Mouse (Mus musculus) liver, embryonic 14.5 days (tissue): ENCODE results near the gene Cyp11a1. TPM values are rescaled to one million over a fixed set of nuclear protein-coding genes. Genes with fewer than 3 reads are reported as not detected.

ENCODE experiments used
- ATAC-seq: fragments of 200-750 bp; cut with Nextera tagmentation; 2 replicates; pipeline ENCODE4 v1.8.0; 2017; ENCODE audit warnings: moderate number of reproducible peaks, mild to moderate bottlenecking, moderate library complexity; ENCODE audit not compliant: insufficient read depth
- DNase-seq, 3 experiments: peaks; one replicate each; pipeline ENCODE4 v3.0.0-alpha.2; 2012 to 2013; ENCODE audit warnings: low read depth in 3 of 3, low spot score in 3 of 3
- H3K27ac ChIP-seq: fragments of 300-500 bp; sonication (generic); 2 replicates; pipeline ENCODE4 v1.5.1; 2014; ENCODE audit warnings: moderate library complexity, mild to moderate bottlenecking, control low read depth, inconsistent platforms
- H3K27me3 ChIP-seq: fragments of 300-500 bp; sonication (generic); 2 replicates; pipeline ENCODE4 v1.6.1; 2014; ENCODE audit warnings: mild to moderate bottlenecking, low read length, moderate library complexity; ENCODE audit not compliant: control insufficient read depth, insufficient read depth
- H3K36me3 ChIP-seq: fragments of 300-500 bp; sonication (generic); replicated peaks from 2 replicates; pipeline ENCODE4 v1.6.1; 2014; ENCODE audit warnings: low read depth; ENCODE audit not compliant: control insufficient read depth, insufficient read depth
- H3K4me1 ChIP-seq, 2 experiments: fragments of 200-500 bp in 1 of 2; fragments of 300-500 bp in 1 of 2; sonication (generic) in 1 of 2; replicated peaks; 2 replicates each; pipeline ENCODE4 v1.6.1; 2012 to 2014; ENCODE audit warnings: antibody characterized with exemption in 1 of 2, inconsistent platforms in 1 of 2, low read length in 1 of 2; ENCODE audit not compliant: control insufficient read depth in 2 of 2, insufficient read depth in 2 of 2
- H3K4me2 ChIP-seq: fragments of 300-500 bp; sonication (generic); 2 replicates; pipeline ENCODE4 v1.6.1; 2014; ENCODE audit warnings: low read depth, mild to moderate bottlenecking, control low read depth, moderate library complexity
- H3K4me3 ChIP-seq, 2 experiments: fragments of 200-500 bp in 1 of 2; fragments of 300-500 bp in 1 of 2; sonication (generic) in 1 of 2; 2 replicates each; pipeline ENCODE4 v1.5.1; 2012 to 2014; ENCODE audit warnings: low read depth in 2 of 2, low read length in 2 of 2, mild to moderate bottlenecking in 2 of 2, control low read depth in 1 of 2, inconsistent platforms in 1 of 2, moderate library complexity in 1 of 2; ENCODE audit not compliant: insufficient read depth in 1 of 2
- H3K9ac ChIP-seq: fragments of 300-500 bp; sonication (generic); replicated peaks from 2 replicates; pipeline ENCODE4 v1.6.1; 2014; ENCODE audit warnings: mild to moderate bottlenecking, control low read depth, moderate library complexity
- H3K9me3 ChIP-seq: fragments of 300-500 bp; sonication (generic); 2 replicates; pipeline ENCODE4 v1.6.1; 2016; ENCODE audit warnings: low read length, mixed read lengths; ENCODE audit not compliant: control insufficient read depth
- CTCF ChIP-seq: IDR thresholded peaks from 2 replicates; pipeline ENCODE4 v1.5.1; 2016; ENCODE audit warnings: antibody characterized with exemption, low read depth, control low read depth
- EP300 ChIP-seq: IDR thresholded peaks from 2 replicates; pipeline ENCODE4 v1.6.1; 2016; ENCODE audit warnings: antibody characterized with exemption, low read depth
- WGBS: fragments of 180-500 bp; shearing (Covaris S2); extraction: QIAGEN DNeasy Blood & Tissue Kit; methylation state at CpG from one replicate; pipeline ENCODE4 v1.1.7; 2014; ENCODE audit not compliant: insufficient replicate concordance; 5-methylcytosine and 5-hydroxymethylcytosine counted together
- polyA plus RNA-seq, 2 experiments: library from polyadenylated mRNA; depleted of rRNA in 1 of 2; stranded (reverse) in 1 of 2; unstranded in 1 of 2; fragments of >200 nt; fragmentation: Nextera tagmentation in 1 of 2; extraction: Ambion mirVana in 1 of 2; gene quantifications; 2 replicates each; pipeline versions ENCODE4 v1.2.1 to v1.2.3; 2012 to 2014

Gene Cyp11a1
- polyA plus RNA-seq, 2 experiments: 0.37 to 0.55 TPM

DNA sequence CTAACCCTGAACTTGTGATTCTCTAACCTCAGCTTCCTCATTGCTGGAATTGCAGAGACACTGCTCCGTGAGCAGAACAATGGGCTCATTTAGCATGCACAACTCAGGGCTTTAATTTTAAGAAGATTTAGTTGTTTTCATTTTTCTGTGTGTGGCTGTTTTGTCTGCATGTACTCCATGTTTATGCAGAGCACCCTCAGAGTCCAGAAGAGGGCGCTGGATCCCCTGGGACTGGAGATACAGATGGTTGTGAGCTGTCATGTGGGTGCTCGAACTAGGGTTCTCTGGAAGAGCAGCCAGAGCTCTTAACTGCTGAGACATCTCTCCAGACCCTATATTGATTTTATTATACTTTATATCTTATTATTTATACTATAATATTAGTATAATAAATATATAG lies 3.4 kb downstream of the Cyp11a1 start:
- Histone ChIP-seq H3K27me3 (no peaks in the 10 kb centered on the region), H3K9me3 (no peaks in the 10 kb centered on the region), H3K27ac (no peak overlapping the region), H3K9ac (no peak overlapping the region), H3K4me3 (no peak overlapping the region), H3K4me1 (no peaks in the 10 kb centered on the region), H3K36me3 (no peaks in the 10 kb centered on the region), H3K4me2 (no peak overlapping the region)
- no peak for DNase-seq
- TF ChIP-seq CTCF (peak; percentile 20; the same call in 1 of the 2 replicates), EP300 (no peak)
- ATAC-seq: no peak
- 28% methylated on average over 3 of the region's 3 CpGs for WGBS

DNA sequence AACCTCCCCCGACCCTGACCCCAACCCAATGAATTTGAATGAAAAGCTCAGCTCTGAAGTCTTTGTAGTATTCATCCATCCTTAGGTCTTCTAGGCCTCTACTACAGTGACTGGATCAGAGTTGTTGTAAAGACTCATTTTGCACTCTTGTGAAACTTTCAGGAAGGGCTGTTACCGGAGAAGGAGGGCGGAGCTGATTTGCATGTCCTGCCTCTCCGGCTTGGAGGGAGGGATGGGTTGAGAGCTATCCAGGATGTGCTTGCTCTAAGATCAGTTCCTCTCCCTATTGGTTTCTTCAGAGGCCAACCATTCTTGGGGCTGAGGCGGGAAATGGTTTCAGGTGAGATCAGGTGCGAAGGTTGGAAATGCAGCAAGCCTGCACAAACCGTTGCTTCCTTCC lies 4.8 kb downstream of the Cyp11a1 start:
- ATAC-seq (no peak), DNase-seq (no peak)
- Histone ChIP-seq H3K4me1 (no peaks in the 10 kb centered on the region), H3K27ac (no peak overlapping the region), H3K36me3 (no peaks in the 10 kb centered on the region), H3K4me3 (no peak overlapping the region), H3K4me2 (no peak overlapping the region), H3K9ac (no peak overlapping the region), H3K27me3 (no peaks in the 10 kb centered on the region), H3K9me3 (no peaks in the 10 kb centered on the region)
- TF ChIP-seq EP300 (no peak), CTCF (no peak)
- WGBS: 36% methylated on average over 7 of the region's 7 CpGs

DNA sequence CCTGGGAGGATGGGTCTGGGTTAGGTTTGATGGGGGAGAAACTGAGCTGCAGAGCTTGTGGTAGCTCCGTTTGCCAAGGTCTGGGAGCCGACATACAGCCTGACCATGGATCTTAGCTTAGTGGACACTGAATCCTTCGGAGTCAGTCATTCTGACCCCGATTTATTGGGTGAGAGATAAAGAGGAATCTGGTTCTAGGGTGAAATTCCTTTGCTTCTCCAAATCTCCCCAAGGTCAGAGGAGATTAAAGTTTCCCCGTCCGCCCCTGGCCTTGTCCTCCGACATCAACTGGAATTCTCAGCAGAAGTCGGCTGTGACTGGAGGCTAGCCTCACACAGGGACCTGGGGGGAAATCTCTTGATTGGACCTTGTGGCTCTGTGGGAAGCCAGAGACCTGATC lies 5.3 kb downstream of the Cyp11a1 start:
- WGBS: 68% methylated on average over 8 of the region's 8 CpGs
- Histone ChIP-seq H3K9me3 (no peaks in the 10 kb centered on the region), H3K4me1 (no peaks in the 10 kb centered on the region), H3K4me3 (no peak overlapping the region), H3K4me2 (no peak overlapping the region), H3K27me3 (no peaks in the 10 kb centered on the region), H3K27ac (no peak overlapping the region), H3K36me3 (no peaks in the 10 kb centered on the region), H3K9ac (no peak overlapping the region)
- DNase-seq (no peak), ATAC-seq (no peak)
- no peak for TF ChIP-seq EP300
- TF ChIP-seq CTCF: no peak

- 46% methylated on average over 2 of the region's 2 CpGs for WGBS
- no peak for ATAC-seq
- Histone ChIP-seq H3K4me3 (no peak overlapping the region), H3K36me3 (no peaks in the 10 kb centered on the region), H3K9me3 (no peaks in the 10 kb centered on the region), H3K4me2 (no peak overlapping the region), H3K27ac (no peak overlapping the region), H3K4me1 (no peaks in the 10 kb centered on the region), H3K27me3 (no peaks in the 10 kb centered on the region), H3K9ac (no peak overlapping the region)
- TF ChIP-seq EP300 (no peak), CTCF (no peak)
- DNase-seq: no peak
Observed at GRCm38 (mm10) chr9:58012486-58012885, 6.3 kb downstream of the Cyp11a1 start.

- no peak for DNase-seq
- no peaks in the 10 kb centered on the region for H3K9me3 ChIP-seq
- no peak overlapping the region for H3K27ac ChIP-seq
- ATAC-seq: no peak
- H3K36me3 ChIP-seq: no peaks in the 10 kb centered on the region
- no peak for TF ChIP-seq CTCF
- TF ChIP-seq EP300: no peak
- H3K4me1 ChIP-seq: no peaks in the 10 kb centered on the region
- H3K9ac ChIP-seq: no peak overlapping the region
- H3K4me3 ChIP-seq: no peak overlapping the region
- H3K27me3 ChIP-seq: no peaks in the 10 kb centered on the region
- H3K4me2 ChIP-seq: no peak overlapping the region
- 35% methylated on average over 2 of the region's 2 CpGs for WGBS
Observed at GRCm38 (mm10) chr9:58012935-58013334, 6.7 kb downstream of the Cyp11a1 start.
